Mouse (Mus musculus) lung, embryonic 14.5 days (tissue): ENCODE measurements around the gene Mrpl11. TPM values are rescaled to one million over a fixed set of nuclear protein-coding genes. Genes with fewer than 3 reads are reported as not detected.
"Not testable (repeated sequence)": the region's sequence is repeated elsewhere in the genome, so short reads cannot be mapped to it uniquely, and the experiment has no call there.

Experiments
- ATAC-seq: fragments of 200-750 bp; cut with Nextera tagmentation; 2 replicates; pipeline ENCODE4 v1.8.0; 2017; ENCODE audit warnings: mild to moderate bottlenecking, moderate TSS enrichment, moderate library complexity; ENCODE audit not compliant: insufficient read depth
- DNase-seq: peaks from one replicate; pipeline ENCODE4 v3.0.0-alpha.2; 2015
- H3K27ac ChIP-seq: fragments of 300-500 bp; sonication (generic); 2 replicates; pipeline ENCODE4 v1.5.1; 2014; ENCODE audit warnings: low read depth, mild to moderate bottlenecking, moderate library complexity
- H3K27me3 ChIP-seq: fragments of 300-500 bp; sonication (generic); 2 replicates; pipeline ENCODE4 v1.6.1; 2014; ENCODE audit warnings: low read length, control low read depth; ENCODE audit not compliant: insufficient read depth
- H3K36me3 ChIP-seq: fragments of 300-500 bp; sonication (generic); 2 replicates; pipeline ENCODE4 v1.6.1; 2014; ENCODE audit warnings: control low read depth; ENCODE audit not compliant: insufficient read depth
- H3K4me1 ChIP-seq: fragments of 300-500 bp; sonication (generic); 2 replicates; pipeline ENCODE4 v1.6.1; 2014; ENCODE audit warnings: antibody characterized with exemption, control low read depth; ENCODE audit not compliant: insufficient read depth
- H3K4me2 ChIP-seq: fragments of 300-500 bp; sonication (generic); 2 replicates; pipeline ENCODE4 v1.6.1; 2014; ENCODE audit warnings: mild to moderate bottlenecking
- H3K4me3 ChIP-seq: fragments of 300-500 bp; sonication (generic); 2 replicates; pipeline ENCODE4 v1.5.1; 2014; ENCODE audit warnings: low read depth, low read length
- H3K9ac ChIP-seq: fragments of 300-500 bp; sonication (generic); 2 replicates; pipeline ENCODE4 v1.6.1; 2014
- H3K9me3 ChIP-seq: fragments of 300-500 bp; sonication (generic); 2 replicates; pipeline ENCODE4 v1.6.1; 2016; ENCODE audit warnings: low read depth, low read length, control low read depth
- CTCF ChIP-seq: IDR thresholded peaks from 2 replicates; pipeline ENCODE4 v1.5.1; 2016; ENCODE audit warnings: antibody characterized with exemption, low read depth
- WGBS: fragments of 180-500 bp; shearing (Covaris S2); extraction: QIAGEN DNeasy Blood & Tissue Kit; methylation state at CpG from one replicate; pipeline ENCODE4 v1.1.7; 2014; 5-methylcytosine and 5-hydroxymethylcytosine counted together
- polyA plus RNA-seq: library from polyadenylated mRNA; unstranded; fragments of >200 nt; fragmentation: Nextera tagmentation; extraction: Ambion mirVana; gene quantifications from 2 replicates; pipeline ENCODE4 v1.2.1, GENCODE M21; 2014

Gene Mrpl11
- polyA plus RNA-seq, 1 experiment from 2014 or later, result 120 TPM

GRCm38 (mm10) chr19:4928781-4929180 is 33.2 kb upstream of the Mrpl11 start:
- peaks cover 10% of the 10 kb centered on the region for H3K36me3 ChIP-seq
- no peaks in the 10 kb centered on the region for H3K27me3 ChIP-seq
- peak overlapping the region; percentile 62 for H3K4me3 ChIP-seq
- peak overlapping the region; percentile 64 for H3K9ac ChIP-seq
- H3K27ac ChIP-seq, result peak overlapping the region; percentile 77
- peak overlapping the region; percentile 83 for H3K4me2 ChIP-seq
- peak; percentile 11 for DNase-seq
- TF ChIP-seq CTCF, result no peak
- no peak for ATAC-seq
- H3K9me3 ChIP-seq, result no peaks in the 10 kb centered on the region
- peaks cover 9% of the 10 kb centered on the region for H3K4me1 ChIP-seq
- 56% methylated on average over 5 of the region's 5 CpGs for WGBS

GRCm38 (mm10) chr19:4936896-4937295 is 25.1 kb upstream of the Mrpl11 start:
- Histone ChIP-seq H3K9me3 (no peaks in the 10 kb centered on the region), H3K4me3 (no peak overlapping the region), H3K4me1 (no peaks in the 10 kb centered on the region), H3K4me2 (no peak overlapping the region), H3K27ac (no peak overlapping the region), H3K9ac (no peak overlapping the region), H3K36me3 (no peaks in the 10 kb centered on the region), H3K27me3 (no peaks in the 10 kb centered on the region)
- 64% methylated on average over 2 of the region's 2 CpGs for WGBS
- DNase-seq (no peak), ATAC-seq (no peak)
- TF ChIP-seq CTCF, result no peak

GRCm38 (mm10) chr19:4937444-4938310 is 24.3 kb upstream of the Mrpl11 start:
- no peak for ATAC-seq
- H3K36me3 ChIP-seq, result no peaks in the 10 kb centered on the region
- no peak for DNase-seq
- no peak for TF ChIP-seq CTCF
- H3K4me1 ChIP-seq, result 0 out of 2 replicates have a peak, but pooled peaks cover 3% of the 10 kb centered on the region
- no peak overlapping the region for H3K9ac ChIP-seq
- 86% methylated on average over 17 of the region's 17 CpGs for WGBS
- H3K9me3 ChIP-seq, result no peaks in the 10 kb centered on the region
- H3K27ac ChIP-seq, result no peak overlapping the region
- H3K4me2 ChIP-seq, result no peak overlapping the region
- H3K27me3 ChIP-seq, result no peaks in the 10 kb centered on the region
- no peak overlapping the region for H3K4me3 ChIP-seq

- WGBS, result under 1% methylated on average over 53 of the region's 55 CpGs
- ATAC-seq (peak; percentile 97), DNase-seq (peak; percentile 84)
- Histone ChIP-seq H3K9ac (peak within 1 kb of the TSS; percentile 58), H3K27ac (no peak within 1 kb of the TSS), H3K4me2 (peak within 1 kb of the TSS; percentile 91), H3K36me3 (no peaks in the 10 kb centered on the region), H3K9me3 (no peaks in the 10 kb centered on the region), H3K27me3 (no peaks in the 10 kb centered on the region), H3K4me1 (0 out of 2 replicates have a peak, but pooled peaks cover 3% of the 10 kb centered on the region), H3K4me3 (peak within 1 kb of the TSS; percentile 61)
- no peak for TF ChIP-seq CTCF
Observed at GRCm38 (mm10) chr19:4942551-4943252, 19.2 kb upstream of the Mrpl11 start, which contains the start of gene Peli3. Gene Peli3, minus strand, starts transcription at chr19:4943127.

GRCm38 (mm10) chr19:4943253-4943588 is 18.7 kb upstream of the Mrpl11 start:
- Histone ChIP-seq H3K9ac (peak overlapping the region; percentile 58), H3K27ac (no peak overlapping the region)
- WGBS, result 6% methylated on average over 13 of the region's 13 CpGs

GRCm38 (mm10) chr19:4945540-4945939 is 16.4 kb upstream of the Mrpl11 start:
- no peak for ATAC-seq
- WGBS, result 39% methylated on average over 6 of the region's 6 CpGs

More at GRCm38 (mm10) chr19:4943253-4943588, 18.7 kb upstream of the Mrpl11 start:
- ATAC-seq (peak; percentile 66; the same call in 1 of the 2 replicates), DNase-seq (no peak)
- H3K4me3 ChIP-seq, result peak overlapping the region; percentile 61
- TF ChIP-seq CTCF, result no peak
- H3K4me1 ChIP-seq, result 0 out of 2 replicates have a peak, but pooled peaks cover 3% of the 10 kb centered on the region
- H3K36me3 ChIP-seq, result no peaks in the 10 kb centered on the region
- H3K4me2 ChIP-seq, result peak overlapping the region; percentile 91
- H3K27me3 ChIP-seq, result no peaks in the 10 kb centered on the region
- H3K9me3 ChIP-seq, result no peaks in the 10 kb centered on the region

GRCm38 (mm10) chr19:4948641-4949040 is 13.3 kb upstream of the Mrpl11 start:
- 70% methylated on average over 9 of the region's 9 CpGs for WGBS
- not testable (repeated sequence) for H3K9ac ChIP-seq, H3K4me3 ChIP-seq, H3K4me1 ChIP-seq, H3K36me3 ChIP-seq, DNase-seq, H3K27me3 ChIP-seq, H3K27ac ChIP-seq, H3K4me2 ChIP-seq, H3K9me3 ChIP-seq, ATAC-seq

More at GRCm38 (mm10) chr19:4945540-4945939, 16.4 kb upstream of the Mrpl11 start:
- H3K9ac ChIP-seq, result no peak overlapping the region
- no peaks in the 10 kb centered on the region for H3K9me3 ChIP-seq
- H3K27me3 ChIP-seq, result no peaks in the 10 kb centered on the region
- H3K4me3 ChIP-seq, result no peak overlapping the region
- H3K27ac ChIP-seq, result no peak overlapping the region
- no peaks in the 10 kb centered on the region for H3K36me3 ChIP-seq
- H3K4me2 ChIP-seq, result no peak overlapping the region
- no peak for DNase-seq
- TF ChIP-seq CTCF, result no peak
- 0 out of 2 replicates have a peak, but pooled peaks cover 3% of the 10 kb centered on the region for H3K4me1 ChIP-seq
